Mouse (Mus musculus) c-Kit-positive CD71-positive TER-119-positive erythroid progenitor cells, embryonic 14.5 days (primary cell): ENCODE results near the gene Gipc1.

Experiments used
- DNase-seq: peaks from one replicate; pipeline ENCODE4 v3.0.0-alpha.2; 2013; ENCODE audit warnings: low spot score

Gene Gipc1

GRCm38 (mm10) chr8:83648031-83648430, 4.4 kb upstream of the Gipc1 start:
- DNase-seq = no peak

GRCm38 (mm10) chr8:83649699-83650098, 2.8 kb upstream of the Gipc1 start:
- no peak for DNase-seq

DNA sequence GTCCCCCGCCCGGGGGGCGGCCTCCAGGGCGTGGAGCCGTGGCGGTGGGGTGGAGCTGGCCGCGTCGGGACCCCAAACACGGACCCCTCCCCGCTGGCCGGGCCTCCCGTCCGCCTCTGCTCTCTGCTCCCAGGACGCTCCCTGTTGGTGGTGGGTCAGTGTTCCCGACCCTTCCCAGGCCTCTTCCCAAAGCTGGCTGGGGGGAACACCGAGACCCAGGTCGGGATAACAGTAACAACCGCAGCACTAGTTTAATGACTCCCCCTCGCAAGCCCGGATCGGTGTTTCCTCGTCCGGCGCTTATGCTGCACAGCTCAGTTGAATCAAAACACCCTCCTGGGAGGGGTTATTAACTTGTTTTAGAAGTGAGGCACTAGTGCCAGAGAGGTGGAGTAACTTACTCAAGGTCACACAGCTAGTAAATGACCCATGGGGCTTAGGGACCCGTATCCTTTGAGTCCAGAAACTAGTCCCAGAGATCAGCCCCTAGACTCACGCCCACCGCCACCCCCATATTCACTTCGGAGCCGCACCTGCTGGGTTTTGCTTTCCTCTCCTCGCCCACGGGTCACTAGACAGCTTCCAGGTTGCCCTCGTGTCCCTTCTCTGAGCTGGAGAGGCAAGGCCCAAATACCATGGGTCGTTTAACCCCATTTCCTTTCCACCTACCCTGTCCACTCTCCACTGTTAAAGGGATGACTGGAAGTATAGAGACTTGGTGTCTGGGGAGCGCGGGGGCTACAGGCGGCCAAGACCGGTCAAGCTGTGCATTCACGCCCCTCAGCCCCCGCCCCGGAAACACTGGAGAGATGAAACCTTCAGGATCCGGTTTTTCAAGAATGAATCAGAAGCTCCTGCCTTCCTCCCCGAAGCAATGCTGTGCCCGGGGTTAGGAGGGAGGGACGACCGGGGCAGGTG, 526 bp downstream of the Gipc1 start:
- DNase-seq = peak; percentile 34

DNA sequence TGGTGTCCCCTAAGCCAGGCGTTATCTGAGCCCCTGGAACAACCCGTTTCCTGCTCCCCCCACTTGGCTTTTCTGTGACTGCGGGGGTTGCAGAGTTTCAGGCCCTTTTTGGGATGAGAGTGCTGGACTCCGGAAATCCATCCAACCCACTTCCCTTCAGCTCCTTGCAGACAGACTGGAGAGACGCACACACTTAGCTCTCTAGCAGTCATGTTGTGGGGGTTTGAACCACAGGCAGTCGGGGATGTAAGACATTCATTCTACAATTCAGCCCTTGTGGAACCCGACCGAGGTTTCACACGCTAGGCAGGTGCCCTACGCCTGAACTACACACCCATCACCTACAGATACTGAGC, 1.2 kb downstream of the Gipc1 start:
- DNase-seq = no peak

DNA sequence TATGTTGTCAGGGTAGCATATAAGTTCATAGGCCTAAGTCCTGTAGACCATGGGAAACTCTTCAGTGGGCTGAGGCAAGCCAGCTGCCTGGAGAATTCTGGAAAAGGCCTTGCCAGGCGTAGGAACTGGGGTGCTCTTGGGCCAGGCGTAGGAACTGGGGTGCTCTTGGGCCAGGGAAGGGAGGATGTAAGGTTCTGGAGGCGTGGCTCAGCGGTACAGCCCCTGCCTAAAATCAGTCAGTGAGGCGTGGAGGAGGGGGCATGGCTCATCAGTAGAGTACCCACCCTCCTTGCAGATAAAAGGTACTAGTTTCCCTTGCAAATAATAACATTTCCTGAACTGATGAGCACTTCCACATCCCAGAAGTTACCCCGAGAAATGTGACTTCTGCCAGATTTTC, 2.2 kb downstream of the Gipc1 start:
- no peak for DNase-seq

- no peak for DNase-seq
These were observed 3.6 kb downstream of the Gipc1 start for GRCm38 (mm10) chr8:83656043-83656442.

DNA sequence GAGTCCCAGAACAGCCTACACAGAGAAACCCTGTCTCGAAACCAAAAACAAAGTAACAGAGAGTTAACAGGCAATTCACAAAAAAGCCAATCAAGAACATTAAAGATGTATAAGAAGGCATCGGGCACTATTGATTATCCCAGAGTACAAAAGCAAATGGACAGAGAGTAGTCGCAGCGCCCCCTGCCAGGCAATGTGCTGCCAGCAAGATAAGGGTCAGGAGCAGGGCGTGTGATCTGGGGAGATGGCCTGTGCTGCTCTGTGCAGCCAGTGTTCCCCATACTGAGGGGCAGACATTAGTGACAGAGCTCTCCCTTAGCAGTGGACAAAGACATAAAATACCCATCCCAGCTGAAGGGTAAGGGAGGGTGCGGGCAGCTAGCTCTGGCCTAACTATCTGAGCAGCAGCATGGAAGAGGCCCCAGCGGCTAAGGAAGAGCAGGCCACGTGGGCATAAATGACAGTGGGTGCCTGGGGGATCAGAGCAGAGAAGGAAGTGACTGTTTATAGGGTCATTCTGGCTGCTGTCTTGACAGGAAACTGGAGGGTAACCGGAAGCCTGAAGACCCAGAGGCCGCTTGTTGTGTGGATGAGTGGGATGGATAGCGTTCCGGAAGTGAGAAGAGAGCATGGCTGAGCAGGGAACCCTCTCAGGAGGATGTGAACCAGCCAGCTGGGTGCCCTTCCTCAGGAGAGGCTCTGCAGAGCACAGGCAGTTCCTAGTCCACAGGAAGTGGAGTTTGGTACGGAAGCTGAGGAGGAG, 4.2 kb downstream of the Gipc1 start:
- DNase-seq = no peak

GRCm38 (mm10) chr8:83660545-83660944, 8.1 kb downstream of the Gipc1 start:
- DNase-seq = no peak

GRCm38 (mm10) chr8:83660995-83661680, 8.7 kb downstream of the Gipc1 start:
- DNase-seq = no peak

DNA sequence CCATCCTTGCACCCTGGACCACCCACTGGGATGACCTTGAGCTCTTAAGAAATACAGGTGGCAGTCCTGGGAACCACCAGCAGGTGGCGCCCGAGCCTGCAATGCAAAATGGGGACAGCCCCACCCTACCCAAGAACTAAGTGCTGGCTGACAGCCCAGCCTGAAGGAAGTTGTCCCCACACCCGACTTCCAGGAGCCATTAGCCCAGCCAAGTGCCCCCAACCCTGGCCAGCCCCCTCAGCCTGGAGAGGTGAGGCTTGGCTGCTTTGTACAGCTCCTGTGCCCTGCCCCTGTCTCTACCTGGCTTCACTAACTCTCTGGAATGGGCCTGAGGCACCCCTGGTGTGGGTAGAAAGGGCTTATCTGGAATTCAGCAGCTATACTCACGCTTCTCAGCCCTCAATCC, 9.9 kb downstream of the Gipc1 start:
- DNase-seq = peak; percentile 82

- no peak for DNase-seq
These were observed 11.6 kb downstream of the Gipc1 start for GRCm38 (mm10) chr8:83664096-83664495.

GRCm38 (mm10) chr8:83664931-83665625, 12.6 kb downstream of the Gipc1 start:
- no peak for DNase-seq

- no peak for DNase-seq
These were observed 13.7 kb downstream of the Gipc1 start, which contains the start of gene Ptger1 for GRCm38 (mm10) chr8:83665969-83666865. Gene Ptger1, plus strand, starts transcription at chr8:83666678.

DNA sequence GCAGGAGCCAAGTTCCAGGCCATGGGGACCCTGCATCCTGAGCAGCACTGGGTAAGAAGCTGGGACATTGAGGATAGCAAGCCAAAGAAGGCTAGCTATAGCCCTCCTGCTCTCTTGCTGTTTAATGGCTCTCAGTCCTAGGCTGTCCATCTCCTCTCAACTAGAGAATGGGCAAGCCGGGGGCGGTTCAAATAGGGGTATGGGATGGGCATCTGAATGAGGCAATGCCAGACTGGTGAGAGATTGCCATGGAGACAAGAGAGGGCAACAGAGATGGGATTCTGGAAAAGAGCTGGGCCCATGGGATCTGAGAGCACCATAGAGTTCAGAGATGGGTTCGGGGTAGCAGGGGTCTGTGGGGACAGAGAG, 14.4 kb downstream of the Gipc1 start:
- DNase-seq = no peak

DNA sequence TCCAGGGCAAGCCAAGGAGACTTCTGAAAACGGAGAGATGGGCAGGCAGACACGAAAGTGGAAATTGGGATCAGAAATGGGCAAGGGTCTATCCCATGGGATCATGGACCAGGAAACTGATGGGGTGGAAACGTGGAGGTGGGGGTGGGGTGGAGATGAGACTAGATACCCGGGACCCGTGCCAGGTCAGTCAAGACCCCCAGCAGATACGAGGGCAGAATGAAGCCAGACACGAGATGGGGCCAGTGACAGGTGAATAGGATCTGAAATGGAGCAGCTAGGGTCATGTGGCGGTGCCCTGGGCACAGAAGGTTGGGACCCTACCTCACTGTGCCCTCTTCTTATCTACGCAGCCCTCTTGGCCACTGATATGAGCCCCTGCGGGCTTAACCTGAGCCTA, 15.0 kb downstream of the Gipc1 start:
- DNase-seq = no peak

DNA sequence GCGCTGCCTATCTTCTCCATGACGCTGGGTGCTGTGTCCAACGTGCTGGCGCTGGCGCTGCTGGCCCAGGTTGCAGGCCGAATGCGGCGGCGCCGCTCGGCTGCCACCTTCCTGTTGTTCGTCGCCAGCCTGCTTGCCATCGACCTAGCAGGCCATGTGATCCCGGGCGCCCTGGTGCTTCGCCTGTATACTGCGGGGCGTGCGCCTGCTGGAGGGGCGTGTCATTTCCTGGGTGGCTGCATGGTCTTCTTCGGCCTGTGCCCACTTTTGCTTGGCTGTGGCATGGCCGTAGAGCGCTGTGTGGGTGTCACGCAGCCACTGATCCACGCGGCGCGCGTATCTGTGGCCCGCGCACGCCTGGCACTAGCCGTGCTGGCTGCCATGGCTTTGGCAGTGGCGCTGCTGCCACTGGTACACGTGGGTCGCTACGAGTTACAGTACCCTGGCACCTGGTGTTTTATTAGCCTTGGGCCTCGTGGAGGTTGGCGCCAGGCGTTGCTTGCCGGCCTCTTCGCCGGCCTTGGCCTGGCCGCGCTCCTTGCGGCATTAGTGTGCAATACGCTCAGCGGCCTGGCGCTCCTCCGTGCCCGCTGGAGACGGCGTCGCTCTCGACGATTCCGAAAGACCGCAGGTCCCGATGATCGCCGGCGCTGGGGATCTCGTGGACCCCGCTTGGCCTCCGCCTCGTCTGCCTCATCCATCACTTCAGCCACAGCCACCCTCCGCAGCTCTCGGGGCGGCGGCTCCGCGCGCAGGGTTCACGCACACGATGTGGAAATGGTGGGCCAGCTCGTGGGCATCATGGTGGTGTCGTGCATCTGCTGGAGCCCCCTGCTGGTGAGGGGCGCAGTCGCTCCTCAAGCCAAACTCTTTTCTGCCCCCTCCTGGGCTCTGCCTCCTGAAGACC, 15.8 kb downstream of the Gipc1 start:
- no peak for DNase-seq

- DNase-seq = no peak
These were observed 16.5 kb downstream of the Gipc1 start for GRCm38 (mm10) chr8:83669013-83669412.

DNA sequence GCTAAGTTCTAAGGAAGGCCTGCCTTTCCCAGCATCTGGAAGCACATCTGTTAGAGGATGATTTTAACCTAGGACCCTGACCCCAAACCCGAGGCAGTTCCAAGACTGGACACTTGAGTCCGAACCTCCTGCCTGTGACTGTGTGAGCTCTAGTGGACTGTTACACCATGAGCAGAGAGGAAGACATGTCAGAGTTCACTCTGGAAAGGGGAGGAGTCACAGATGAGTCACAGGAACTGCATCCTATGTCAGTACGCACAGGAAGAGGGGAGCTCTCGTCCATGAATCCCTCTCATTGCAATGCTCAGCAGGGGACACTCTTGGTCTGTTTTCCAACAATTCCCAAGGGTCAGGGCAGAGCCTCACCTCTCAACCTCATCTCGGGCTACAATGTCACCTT, 20.5 kb downstream of the Gipc1 start:
- no peak for DNase-seq

GRCm38 (mm10) chr8:83674497-83674896, 22.0 kb downstream of the Gipc1 start:
- DNase-seq = no peak

DNA sequence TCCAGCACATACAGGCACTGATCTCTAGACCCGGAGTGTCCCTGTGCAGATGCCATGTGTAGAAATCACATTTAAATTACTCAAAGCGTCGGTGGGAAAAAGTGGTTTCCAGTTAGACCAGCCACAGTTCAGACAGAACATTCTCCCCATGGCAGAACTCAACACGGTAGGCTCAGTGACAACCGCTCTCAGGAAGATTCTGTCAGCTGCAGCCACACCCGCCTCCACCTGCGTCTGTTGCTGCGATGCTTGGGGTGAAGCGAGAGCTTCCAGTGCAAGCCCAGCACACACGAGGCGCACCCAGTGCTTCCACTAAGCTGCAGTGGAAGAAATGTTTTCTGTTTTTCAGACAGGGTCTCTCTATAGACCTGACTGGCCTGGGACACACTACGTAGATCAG, 27.4 kb downstream of the Gipc1 start:
- DNase-seq = no peak
